Mouse (Mus musculus) brain, adult 2 months (tissue): ENCODE results near the gene Cpa1.

Experiments
- DNase-seq: peaks from one replicate; pipeline ENCODE4 v3.0.0; 2011; ENCODE audit warnings: low read depth, low spot score

Gene Cpa1

GRCm38 (mm10) chr6:30638674-30639268 lies at the start of gene Cpa1:
Cpa1 (plus strand) TSS chr6:30639218.
- DNase-seq = no peak

GRCm38 (mm10) chr6:30589819-30590218 lies 49.2 kb upstream of the Cpa1 start:
- DNase-seq = no peak

- DNase-seq = no peak
Measured at GRCm38 (mm10) chr6:30591851-30592404, 47.1 kb upstream of the Cpa1 start.

- no peak for DNase-seq
Measured at GRCm38 (mm10) chr6:30592417-30592974, 46.5 kb upstream of the Cpa1 start.

- DNase-seq = no peak
Measured at GRCm38 (mm10) chr6:30594364-30594763, 44.7 kb upstream of the Cpa1 start.

GRCm38 (mm10) chr6:30596230-30596898 lies 42.7 kb upstream of the Cpa1 start:
- DNase-seq = peak; percentile 28

- DNase-seq = no peak
Measured at GRCm38 (mm10) chr6:30600033-30600432, 39.0 kb upstream of the Cpa1 start.

GRCm38 (mm10) chr6:30600995-30601394 lies 38.0 kb upstream of the Cpa1 start:
- DNase-seq = no peak

GRCm38 (mm10) chr6:30604342-30604867 lies 34.6 kb upstream of the Cpa1 start:
- DNase-seq = no peak

GRCm38 (mm10) chr6:30605111-30605510 lies 33.9 kb upstream of the Cpa1 start:
- no peak for DNase-seq

GRCm38 (mm10) chr6:30605672-30606071 lies 33.3 kb upstream of the Cpa1 start:
- DNase-seq = no peak

- no peak for DNase-seq
Measured at GRCm38 (mm10) chr6:30610710-30611109, 28.3 kb upstream of the Cpa1 start, which contains the start of gene Cpa5. Cpa5 (plus strand) TSS chr6:30611010.

- DNase-seq = no peak
Measured at GRCm38 (mm10) chr6:30611212-30611611, 27.8 kb upstream of the Cpa1 start.

GRCm38 (mm10) chr6:30614251-30614650 lies 24.8 kb upstream of the Cpa1 start:
- peak; percentile 73 for DNase-seq

- no peak for DNase-seq
Measured at GRCm38 (mm10) chr6:30615741-30616140, 23.3 kb upstream of the Cpa1 start.

- no peak for DNase-seq
Measured at GRCm38 (mm10) chr6:30616491-30616941, 22.5 kb upstream of the Cpa1 start.

GRCm38 (mm10) chr6:30617020-30617958 lies 21.7 kb upstream of the Cpa1 start:
- DNase-seq = no peak

GRCm38 (mm10) chr6:30617959-30618590 lies 20.9 kb upstream of the Cpa1 start:
- peak; percentile 88 for DNase-seq

- no peak for DNase-seq
Measured at GRCm38 (mm10) chr6:30618735-30619134, 20.3 kb upstream of the Cpa1 start.

GRCm38 (mm10) chr6:30619606-30620005 lies 19.4 kb upstream of the Cpa1 start:
- peak; percentile 17 for DNase-seq

GRCm38 (mm10) chr6:30620591-30620990 lies 18.4 kb upstream of the Cpa1 start:
- DNase-seq = no peak
